In genomic region chr3:45620729-45621128, GRCm38 (mm10) we compare ENCODE assay signal across 17 mouse cellular contexts.
"Had no signal": no experiment of that assay in that cellular context is flagged by ENCODE, and none has a peak within 500 bp of the region (broad histone marks: within the 10 kb centered on the region; RNA-seq: fewer than 3 reads in every experiment).

No protein-coding gene starts in this region.

- ATAC-seq: liver, embryonic 12.5 days; liver, postnatal 0 days; lung, postnatal 0 days; midbrain, embryonic 13.5 days; midbrain, embryonic 15.5 days; midbrain, embryonic 16.5 days had no signal

- DNase-seq: left cerebral cortex, postnatal 4 days; liver; liver, embryonic 13.5 days; liver, postnatal 0 days; lung, adult 18-20 months; lung, adult 2 months; lung, embryonic 14.5 days; lung, postnatal 10 days; lung, postnatal 14 days; lung, postnatal 36 days; lung, postnatal 4 days; midbrain, embryonic 14.5 days had no signal
